Mouse (Mus musculus): ENCODE data around the gene Gnao1. TPM values are rescaled to one million over a fixed set of nuclear protein-coding genes. Genes with fewer than 3 reads are reported as not detected.

The Gnao1 gene
- polyA plus RNA-seq, 1 experiment from 2014 or later, result 7.2 TPM

DNA sequence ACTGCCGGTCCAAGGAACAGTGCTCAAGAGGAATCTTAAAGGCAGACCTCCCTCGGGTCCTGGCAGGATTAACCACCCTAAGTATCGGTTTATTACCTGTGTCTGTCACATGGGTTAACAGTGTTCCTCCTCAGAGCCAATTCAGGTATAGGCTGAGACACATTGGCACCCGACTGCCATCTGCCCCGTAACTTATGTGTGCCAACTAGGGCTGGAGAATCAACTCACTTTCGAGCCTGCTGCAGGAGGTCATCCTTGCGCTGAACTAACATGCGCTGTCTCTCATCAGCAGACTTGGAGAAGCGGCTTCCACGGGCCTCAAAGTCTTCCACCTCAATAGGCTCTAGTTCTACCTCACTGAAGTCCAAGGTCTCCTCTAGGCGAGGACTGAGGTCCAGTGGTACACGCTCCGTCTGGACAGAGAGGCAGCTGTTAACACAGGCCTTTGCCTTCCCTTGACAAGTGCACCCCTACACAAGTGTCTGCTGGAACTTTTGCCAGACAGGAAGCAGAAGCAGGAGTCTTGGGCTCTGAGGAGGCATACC, 164.1 kb downstream of the Gnao1 start:
- WGBS, result 88% methylated on average over 13 of the region's 13 CpGs
- TF ChIP-seq EP300 (optimal IDR thresholded peaks at IDR 0.05) (no peak), CTCF (IDR thresholded peaks at IDR 0.05; ENCODE audit: low read depth) (no peak)
- Histone ChIP-seq H3K4me3 (ENCODE audit: low read depth, low read length) (no peak overlapping the region), H3K4me1 (replicated peaks; ENCODE audit: control insufficient read depth, insufficient read depth) (no peaks in the 10 kb centered on the region), H3K27me3 (ENCODE audit: control insufficient read depth, insufficient read depth, low read length) (no peaks in the 10 kb centered on the region), H3K4me2 (replicated peaks; ENCODE audit: low read depth) (no peak overlapping the region), H3K36me3 (ENCODE audit: control insufficient read depth, insufficient read depth, low read length) (peaks cover 39% of the 10 kb centered on the region), H3K27ac (replicated peaks) (no peak overlapping the region), H3K9me3 (ENCODE audit: control insufficient read depth, low read length) (no peaks in the 10 kb centered on the region), H3K9ac (ENCODE audit: low read length) (no peak overlapping the region)
- ATAC-seq (ENCODE audit: low FRiP score, low TSS enrichment) (no peak), DNase-seq (ENCODE audit: low spot score) (no peak)

- H3K4me3 ChIP-seq (ENCODE audit: low read depth, low read length), result no peak overlapping the region
- 67% methylated on average over 11 of the region's 11 CpGs for WGBS
- H3K4me1 ChIP-seq (replicated peaks; ENCODE audit: control insufficient read depth, insufficient read depth), result no peaks in the 10 kb centered on the region
- no peak overlapping the region for H3K9ac ChIP-seq (ENCODE audit: low read length)
- H3K4me2 ChIP-seq (replicated peaks; ENCODE audit: low read depth), result no peak overlapping the region
- H3K9me3 ChIP-seq (ENCODE audit: control insufficient read depth, low read length), result no peaks in the 10 kb centered on the region
- no peak for TF ChIP-seq EP300 (optimal IDR thresholded peaks at IDR 0.05)
- no peak for TF ChIP-seq CTCF (IDR thresholded peaks at IDR 0.05; ENCODE audit: low read depth)
- DNase-seq (ENCODE audit: low spot score) (peak; percentile 46), ATAC-seq (ENCODE audit: low FRiP score, low TSS enrichment) (peak; percentile 82)
- H3K27me3 ChIP-seq (ENCODE audit: control insufficient read depth, insufficient read depth, low read length), result no peaks in the 10 kb centered on the region
- H3K27ac ChIP-seq (replicated peaks), result no peak overlapping the region
- H3K36me3 ChIP-seq (ENCODE audit: control insufficient read depth, insufficient read depth, low read length), result peaks cover 39% of the 10 kb centered on the region
Measured at GRCm38 (mm10) chr8:93974602-93975186, 164.9 kb downstream of the Gnao1 start.

DNA sequence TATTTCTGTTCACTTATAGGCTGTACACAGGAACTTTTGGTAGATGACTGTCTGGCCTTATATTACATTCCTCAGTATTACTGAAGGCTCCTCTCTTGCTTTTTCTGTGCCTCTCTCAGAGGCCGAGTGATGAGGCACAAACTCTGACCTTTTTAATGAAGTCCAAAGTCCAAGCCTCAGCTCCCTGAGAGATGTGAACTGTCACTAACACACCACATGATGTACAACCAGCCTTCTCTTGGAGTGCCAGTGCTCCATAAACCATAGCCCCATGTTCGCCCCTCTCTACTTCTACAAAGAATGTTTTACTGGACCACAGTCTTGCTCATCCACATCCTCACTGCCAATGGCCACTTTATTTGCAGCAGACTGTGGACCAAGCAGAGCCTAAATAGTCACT, 165.6 kb downstream of the Gnao1 start:
- WGBS, result 91% methylated on average over 2 of the region's 2 CpGs
- H3K27me3 ChIP-seq (ENCODE audit: control insufficient read depth, insufficient read depth, low read length), result no peaks in the 10 kb centered on the region
- H3K4me3 ChIP-seq (ENCODE audit: low read depth, low read length), result no peak overlapping the region
- no peaks in the 10 kb centered on the region for H3K9me3 ChIP-seq (ENCODE audit: control insufficient read depth, low read length)
- no peak overlapping the region for H3K9ac ChIP-seq (ENCODE audit: low read length)
- ATAC-seq (ENCODE audit: low FRiP score, low TSS enrichment) (no peak), DNase-seq (ENCODE audit: low spot score) (no peak)
- no peak overlapping the region for H3K27ac ChIP-seq (replicated peaks)
- no peak overlapping the region for H3K4me2 ChIP-seq (replicated peaks; ENCODE audit: low read depth)
- H3K4me1 ChIP-seq (replicated peaks; ENCODE audit: control insufficient read depth, insufficient read depth), result no peaks in the 10 kb centered on the region
- TF ChIP-seq EP300 (optimal IDR thresholded peaks at IDR 0.05) (no peak), CTCF (IDR thresholded peaks at IDR 0.05; ENCODE audit: low read depth) (no peak)
- peaks cover 42% of the 10 kb centered on the region for H3K36me3 ChIP-seq (ENCODE audit: control insufficient read depth, insufficient read depth, low read length)

DNA sequence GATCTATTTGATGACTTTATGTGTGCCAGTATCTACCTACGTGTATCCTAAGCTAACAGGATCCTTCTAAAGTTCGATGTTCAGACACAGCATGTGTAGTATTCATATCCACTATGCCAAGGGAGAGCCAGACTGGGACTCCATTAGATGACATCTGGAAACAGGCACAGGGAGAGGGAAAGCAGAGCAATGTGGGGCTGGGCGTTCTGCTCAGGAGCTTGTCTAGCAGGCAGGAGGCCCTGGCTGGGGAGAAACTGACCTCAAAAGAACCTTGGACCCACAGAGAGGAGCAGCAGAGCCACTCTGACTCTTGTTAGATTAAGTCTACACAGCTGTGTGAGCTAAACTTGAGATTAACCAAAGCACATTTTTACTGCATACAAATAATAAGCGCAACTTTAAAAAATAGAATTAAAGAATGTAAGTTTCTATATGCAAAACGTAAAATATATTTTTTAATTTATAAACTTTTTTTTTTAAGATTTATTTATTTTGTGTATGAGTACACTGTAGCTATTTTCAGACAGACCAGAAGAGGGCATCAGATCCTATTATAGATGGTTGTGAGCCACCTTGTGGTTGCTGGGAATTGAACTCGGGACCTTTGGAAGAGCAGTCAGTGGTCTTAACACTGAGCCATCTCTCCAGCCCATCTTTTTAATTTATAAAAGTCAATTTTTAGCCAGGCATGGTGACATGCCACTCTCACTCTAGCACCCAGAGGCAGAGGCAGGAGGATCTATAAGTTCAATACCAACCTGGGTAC, 166.9 kb downstream of the Gnao1 start:
- peak; percentile 15 for DNase-seq (ENCODE audit: low spot score)
- no peaks in the 10 kb centered on the region for H3K4me1 ChIP-seq (replicated peaks; ENCODE audit: control insufficient read depth, insufficient read depth)
- WGBS, result 91% methylated on average over 6 of the region's 6 CpGs
- no peaks in the 10 kb centered on the region for H3K9me3 ChIP-seq (ENCODE audit: control insufficient read depth, low read length)
- no peak overlapping the region for H3K9ac ChIP-seq (ENCODE audit: low read length)
- no peak for ATAC-seq (ENCODE audit: low FRiP score, low TSS enrichment)
- H3K36me3 ChIP-seq (ENCODE audit: control insufficient read depth, insufficient read depth, low read length), result peaks cover 44% of the 10 kb centered on the region
- TF ChIP-seq CTCF (IDR thresholded peaks at IDR 0.05; ENCODE audit: low read depth) (peak; percentile 42), EP300 (optimal IDR thresholded peaks at IDR 0.05) (no peak)
- H3K27me3 ChIP-seq (ENCODE audit: control insufficient read depth, insufficient read depth, low read length), result no peaks in the 10 kb centered on the region
- H3K4me3 ChIP-seq (ENCODE audit: low read depth, low read length), result no peak overlapping the region
- H3K27ac ChIP-seq (replicated peaks), result no peak overlapping the region
- H3K4me2 ChIP-seq (replicated peaks; ENCODE audit: low read depth), result no peak overlapping the region

- Histone ChIP-seq H3K27me3 (ENCODE audit: control insufficient read depth, insufficient read depth, low read length) (no peaks in the 10 kb centered on the region), H3K4me1 (replicated peaks; ENCODE audit: control insufficient read depth, insufficient read depth) (no peaks in the 10 kb centered on the region), H3K36me3 (ENCODE audit: control insufficient read depth, insufficient read depth, low read length) (peaks cover 26% of the 10 kb centered on the region), H3K9me3 (ENCODE audit: control insufficient read depth, low read length) (no peaks in the 10 kb centered on the region), H3K4me2 (replicated peaks; ENCODE audit: low read depth) (no peak overlapping the region), H3K27ac (replicated peaks) (no peak overlapping the region), H3K4me3 (ENCODE audit: low read depth, low read length) (no peak overlapping the region), H3K9ac (ENCODE audit: low read length) (no peak overlapping the region)
- WGBS, result 75% methylated on average over 4 of the region's 4 CpGs
- TF ChIP-seq CTCF (IDR thresholded peaks at IDR 0.05; ENCODE audit: low read depth) (no peak), EP300 (optimal IDR thresholded peaks at IDR 0.05) (no peak)
- no peak for DNase-seq (ENCODE audit: low spot score)
- 0 out of 2 replicates have a peak, but pooled peaks have one; percentile 6 for ATAC-seq (ENCODE audit: low FRiP score, low TSS enrichment)
Measured at GRCm38 (mm10) chr8:93980141-93980540, 170.4 kb downstream of the Gnao1 start.

Data from stomach, postnatal 0 days (tissue).